Comparison of ENCODE assay signal across 10 mouse cellular contexts in genomic region chr12:27657536-27657935, GRCm38 (mm10).
DNase-seq lines count a peak whose midpoint lies in the region; ATAC-seq and TF ChIP-seq lines count a peak whose summit lies in the region.
"Had no signal": no experiment of that assay in that cellular context is flagged by ENCODE, and none has a peak within 500 bp of the region (broad histone marks: within the 10 kb centered on the region; RNA-seq: fewer than 3 reads in every experiment).

No protein-coding gene starts in this region.

- peak; percentile 15; the same call in 1 of the 2 replicates for ATAC-seq in hindbrain, embryonic 15.5 days (ENCODE audit: low FRiP score, low read depth)
- ATAC-seq in hindbrain, embryonic 13.5 days (ENCODE audit: low FRiP score) = no peak
- ATAC-seq: Patski had no signal

- no peaks in the 10 kb centered on the region for H3K27me3 ChIP-seq in hindbrain, embryonic 15.5 days
- H3K27me3 ChIP-seq in hindbrain, embryonic 13.5 days = no peaks in the 10 kb centered on the region
- no peaks in the 10 kb centered on the region for H3K27me3 ChIP-seq in myocyte (ENCODE audit: control insufficient read depth, insufficient read depth, insufficient read length)
- H3K27me3 ChIP-seq: heart, embryonic 13.5 days had no signal

- H3K4me2 ChIP-seq in hindbrain, embryonic 15.5 days = no peak overlapping the region
- H3K4me2 ChIP-seq in hindbrain, embryonic 13.5 days = no peak overlapping the region
- no peak overlapping the region for H3K4me2 ChIP-seq in myocyte (ENCODE audit: low read depth)
- H3K4me2 ChIP-seq: heart, embryonic 13.5 days had no signal

- no peaks in the 10 kb centered on the region for H3K9me3 ChIP-seq in hindbrain, embryonic 15.5 days
- H3K9me3 ChIP-seq in hindbrain, embryonic 13.5 days = no peaks in the 10 kb centered on the region
- H3K9me3 ChIP-seq: heart, embryonic 13.5 days had no signal

- 0 out of 2 replicates have a peak, but pooled peaks cover 3% of the 10 kb centered on the region for H3K4me1 ChIP-seq in hindbrain, embryonic 15.5 days (replicated peaks)
- H3K4me1 ChIP-seq in hindbrain, embryonic 13.5 days (replicated peaks) = 0 out of 2 replicates have a peak, but pooled peaks cover 11% of the 10 kb centered on the region

- H3ac ChIP-seq in myocyte (ENCODE audit: control insufficient read depth, insufficient read length) = no peak overlapping the region

- no peak overlapping the region for H3K27ac ChIP-seq in hindbrain, embryonic 15.5 days (replicated peaks)
- no peak overlapping the region for H3K27ac ChIP-seq in hindbrain, embryonic 13.5 days
- H3K27ac ChIP-seq: heart, embryonic 13.5 days had no signal

- no peak for TF ChIP-seq POLR2A in myocyte (IDR thresholded peaks at IDR 0.05; ENCODE audit: insufficient read length, low read depth)

- 68% methylated on average over 4 of the region's 4 CpGs for WGBS in hindbrain, embryonic 15.5 days
- WGBS in hindbrain, embryonic 13.5 days = 86% methylated on average over 4 of the region's 4 CpGs

- peak; percentile 8 for DNase-seq in adrenal gland, adult 2 months
- DNase-seq in adrenal gland, postnatal 25 days = no peak
- DNase-seq in ovary, postnatal 36 days (ENCODE audit: low spot score) = peak; percentile 7
- DNase-seq in ovary, adult 18-20 months (ENCODE audit: low spot score) = no peak
- no peak for DNase-seq in spleen, adult 18-20 months

- no peaks in the 10 kb centered on the region for H3K36me3 ChIP-seq in hindbrain, embryonic 15.5 days
- no peaks in the 10 kb centered on the region for H3K36me3 ChIP-seq in hindbrain, embryonic 13.5 days
- H3K36me3 ChIP-seq in myocyte (ENCODE audit: control insufficient read depth, insufficient read depth) = no peaks in the 10 kb centered on the region
- H3K36me3 ChIP-seq: heart, embryonic 13.5 days had no signal

- no peaks in the 10 kb centered on the region for H3K79me2 ChIP-seq in myocyte (ENCODE audit: control insufficient read depth, insufficient read depth)

- H3K4me3 ChIP-seq in hindbrain, embryonic 15.5 days = no peak overlapping the region
- H3K4me3 ChIP-seq in hindbrain, embryonic 13.5 days = no peak overlapping the region
- no peak overlapping the region for H3K4me3 ChIP-seq in myocyte
- H3K4me3 ChIP-seq: heart, embryonic 13.5 days had no signal

- H3K9ac ChIP-seq in hindbrain, embryonic 15.5 days = no peak overlapping the region
- no peak overlapping the region for H3K9ac ChIP-seq in hindbrain, embryonic 13.5 days
- H3K9ac ChIP-seq: heart, embryonic 13.5 days had no signal

TF ChIP-seq in myocyte, 11 proteins besides CTCF, POLR2A, EP300 and RAD21:
- peak; percentile 62 to 84 (median 69) for TF ChIP-seq MYOG (IDR thresholded peaks at IDR 0.05; ENCODE audit: control insufficient read depth in 1 of 3, insufficient read depth in 1 of 3, insufficient read length in 2 of 3, low read depth in 2 of 3)
- TF ChIP-seq E2F4 (IDR thresholded peaks at IDR 0.05; ENCODE audit: insufficient read depth) = no peak
- no peak for TF ChIP-seq CEBPB (IDR thresholded peaks at IDR 0.05; ENCODE audit: insufficient read depth, poor library complexity, severe bottlenecking)
- TF ChIP-seq MYOD1 (IDR thresholded peaks at IDR 0.05; ENCODE audit: control insufficient read depth in 1 of 3, insufficient read length in 2 of 3, low read depth in 2 of 3) = peak; percentile 7 to 80 (median 43)

Comparison
In these comparisons a context has a peak if more than half of its experiments do, and no peak if none do; other contexts are left out.
1. DNase-seq: peak in adrenal gland, adult 2 months (single experiment) and ovary, postnatal 36 days (single experiment); none in adrenal gland, postnatal 25 days (single experiment), ovary, adult 18-20 months (single experiment) and spleen, adult 18-20 months (0 of 2).